Mouse (Mus musculus) kidney, postnatal 0 days (tissue): Measurements from ENCODE around the gene Pax1. TPM values are rescaled to one million over a fixed set of nuclear protein-coding genes. Genes with fewer than 3 reads are reported as not detected.

Experiments used
- ATAC-seq: fragments of 200-750 bp; cut with Nextera tagmentation; replicated peaks from 2 replicates; pipeline ENCODE4 v1.8.0; 2017; ENCODE audit warnings: low read depth, moderate number of reproducible peaks, moderate TSS enrichment, moderate library complexity; ENCODE audit not compliant: low FRiP score
- DNase-seq: peaks from one replicate; pipeline ENCODE4 v3.0.0-alpha.2; 2016; ENCODE audit warnings: low spot score
- H3K27ac ChIP-seq: fragments of 300-500 bp; sonication (generic); 2 replicates; pipeline ENCODE4 v1.5.1; 2014; ENCODE audit warnings: mild to moderate bottlenecking
- H3K27me3 ChIP-seq: fragments of 300-500 bp; sonication (generic); 2 replicates; pipeline ENCODE4 v1.6.1; 2014; ENCODE audit warnings: low read length, mixed read lengths; ENCODE audit not compliant: insufficient read depth
- H3K36me3 ChIP-seq: fragments of 300-500 bp; sonication (generic); 2 replicates; pipeline ENCODE4 v1.6.1; 2014; ENCODE audit warnings: low read length, mixed read lengths; ENCODE audit not compliant: insufficient read depth
- H3K4me1 ChIP-seq: fragments of 300-500 bp; sonication (generic); replicated peaks from 2 replicates; pipeline ENCODE4 v1.6.1; 2014; ENCODE audit warnings: antibody characterized with exemption, low read length, mixed read lengths; ENCODE audit not compliant: insufficient read depth
- H3K4me2 ChIP-seq: fragments of 300-500 bp; sonication (generic); 2 replicates; pipeline ENCODE4 v1.6.1; 2014; ENCODE audit warnings: mild to moderate bottlenecking, low read length, moderate library complexity, mixed read lengths
- H3K4me3 ChIP-seq: fragments of 300-500 bp; sonication (generic); replicated peaks from 2 replicates; pipeline ENCODE4 v1.5.1; 2014; ENCODE audit warnings: low read depth, low read length
- H3K9ac ChIP-seq: fragments of 300-500 bp; sonication (generic); 2 replicates; pipeline ENCODE4 v1.6.1; 2014; ENCODE audit warnings: low read depth, low read length
- H3K9me3 ChIP-seq: fragments of 300-500 bp; sonication (generic); replicated peaks from 2 replicates; pipeline ENCODE4 v1.6.1; 2016; ENCODE audit warnings: low read length, inconsistent platforms, mixed read lengths
- CTCF ChIP-seq: IDR thresholded peaks from 2 replicates; pipeline ENCODE4 v1.5.1; 2016; ENCODE audit warnings: antibody characterized with exemption, low read depth, mild to moderate bottlenecking, moderate library complexity
- WGBS: fragments of 180-500 bp; shearing (Covaris S2); extraction: QIAGEN DNeasy Blood & Tissue Kit; methylation state at CpG from one replicate; pipeline ENCODE4 v1.1.7; 2014; 5-methylcytosine and 5-hydroxymethylcytosine counted together
- polyA plus RNA-seq: library from polyadenylated mRNA; unstranded; fragments of >200 nt; fragmentation: Nextera tagmentation; extraction: Ambion mirVana; gene quantifications from 2 replicates; pipeline ENCODE4 v1.2.1, GENCODE M21; 2015

The Pax1 gene
- polyA plus RNA-seq, 1 experiment from 2014 or later: not detected

DNA sequence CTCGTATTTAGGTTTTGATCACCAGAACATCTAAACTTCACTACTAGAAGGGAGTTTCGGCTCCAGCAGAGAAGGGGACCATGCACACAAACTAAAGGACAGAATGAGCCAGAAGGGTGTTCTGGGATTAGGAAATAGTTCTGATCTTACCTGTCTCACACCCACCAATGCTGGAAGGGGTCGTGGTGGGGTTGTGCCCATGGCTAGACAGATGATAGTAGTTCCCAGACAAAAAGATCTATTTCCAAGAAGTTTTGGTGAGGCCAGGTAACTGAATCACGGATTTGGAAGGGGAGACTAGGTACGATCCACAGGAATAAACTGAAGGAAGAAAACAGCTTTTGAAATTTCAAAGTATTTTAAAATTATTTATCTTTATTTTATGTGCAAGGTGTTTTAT, 8.4 kb downstream of the Pax1 start:
- no peak overlapping the region for H3K27ac ChIP-seq
- no peak overlapping the region for H3K9ac ChIP-seq
- H3K4me1 ChIP-seq: 0 out of 2 replicates have a peak, but pooled peaks cover 1% of the 10 kb centered on the region
- no peaks in the 10 kb centered on the region for H3K36me3 ChIP-seq
- no peak for TF ChIP-seq CTCF
- H3K4me2 ChIP-seq: no peak overlapping the region
- WGBS: 7% methylated on average over 5 of the region's 5 CpGs
- ATAC-seq: no peak
- H3K4me3 ChIP-seq: no peak overlapping the region
- H3K9me3 ChIP-seq: no peaks in the 10 kb centered on the region
- no peak for DNase-seq
- peaks cover 87% of the 10 kb centered on the region for H3K27me3 ChIP-seq

DNA sequence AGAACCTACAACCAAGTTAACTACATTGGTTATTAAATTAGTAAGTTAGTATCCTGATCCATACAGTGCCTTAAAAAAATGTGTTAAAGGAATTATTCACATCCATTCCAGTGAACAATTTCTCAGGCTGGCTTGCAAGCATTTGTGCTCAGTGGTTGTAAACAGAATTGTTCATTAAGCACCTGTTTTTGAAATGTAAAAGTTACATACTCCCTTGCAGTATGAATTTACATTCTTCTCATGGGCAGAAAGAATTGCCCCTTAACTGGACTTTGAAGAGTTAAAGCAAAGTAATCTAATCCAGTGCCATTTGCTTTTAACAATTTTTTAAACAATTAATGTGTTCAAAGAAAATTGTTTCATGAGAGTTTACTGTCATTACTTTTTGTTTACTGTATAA, 9.6 kb downstream of the Pax1 start:
- Histone ChIP-seq H3K27ac (no peak overlapping the region), H3K4me3 (no peak overlapping the region), H3K36me3 (no peaks in the 10 kb centered on the region), H3K4me1 (no peaks in the 10 kb centered on the region), H3K27me3 (peaks cover 83% of the 10 kb centered on the region), H3K9me3 (no peaks in the 10 kb centered on the region), H3K9ac (no peak overlapping the region), H3K4me2 (no peak overlapping the region)
- TF ChIP-seq CTCF: no peak
- no peak for ATAC-seq
- no peak for DNase-seq

DNA sequence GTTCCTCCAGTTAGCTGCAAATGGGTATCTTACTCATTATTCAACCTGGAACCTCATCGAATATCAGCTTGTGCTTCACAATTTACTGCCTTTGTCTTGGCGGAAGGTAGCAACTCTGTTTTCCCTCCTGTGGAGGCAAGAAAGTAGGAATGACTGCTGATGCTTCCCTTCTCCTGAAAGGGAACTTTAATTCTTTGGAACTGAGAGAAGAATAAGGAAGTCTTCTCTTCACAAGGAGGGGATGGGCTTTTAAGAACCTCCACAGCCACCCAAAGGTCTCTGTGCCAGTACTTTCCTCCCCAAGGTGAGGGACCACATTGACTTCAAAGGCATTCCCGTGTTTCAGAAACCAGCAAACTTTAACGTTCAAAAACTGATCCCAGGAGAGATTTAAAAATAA, 10.1 kb downstream of the Pax1 start:
- no peak for TF ChIP-seq CTCF
- Histone ChIP-seq H3K4me3 (no peak overlapping the region), H3K36me3 (no peaks in the 10 kb centered on the region), H3K9me3 (no peaks in the 10 kb centered on the region), H3K4me2 (no peak overlapping the region), H3K9ac (no peak overlapping the region), H3K4me1 (no peaks in the 10 kb centered on the region), H3K27ac (no peak overlapping the region), H3K27me3 (peaks cover 81% of the 10 kb centered on the region)
- ATAC-seq: no peak
- DNase-seq: no peak
- WGBS: 5% methylated on average over 4 of the region's 4 CpGs

DNA sequence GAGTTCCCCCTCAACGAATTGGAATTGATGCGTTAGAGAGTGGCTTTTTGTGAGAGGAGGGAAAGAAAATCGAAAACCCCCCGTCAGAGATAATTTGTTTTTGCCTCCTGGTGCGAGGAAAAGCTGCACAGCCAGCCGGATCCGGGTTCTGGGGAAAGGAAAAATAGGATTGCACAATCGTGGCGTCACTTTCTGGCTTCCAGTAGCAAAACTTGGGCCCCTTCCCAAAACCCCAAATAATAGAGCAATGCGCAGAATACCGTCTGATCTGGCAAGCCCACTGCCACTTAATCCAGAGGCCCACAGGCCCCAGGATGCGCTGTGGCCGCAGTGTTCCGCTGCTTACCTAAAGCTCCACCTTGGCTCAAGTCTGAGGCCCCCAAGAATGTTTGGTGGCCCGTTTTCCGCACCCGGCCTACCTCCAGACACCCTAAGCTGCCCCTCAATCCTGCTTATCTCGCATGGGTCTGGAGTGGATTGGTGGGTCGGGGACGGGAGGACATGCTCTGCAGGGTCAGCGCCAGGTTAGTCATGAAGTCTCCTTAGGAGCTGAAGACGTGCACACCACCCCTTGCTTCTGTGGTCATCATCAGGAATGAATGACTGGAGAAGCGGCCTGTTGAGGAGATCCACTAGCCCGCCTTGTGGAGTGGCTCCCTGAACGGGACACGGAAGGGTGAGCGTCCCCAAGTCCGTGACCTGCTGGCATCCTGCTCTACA, 11.4 kb downstream of the Pax1 start:
- WGBS: 3% methylated on average over 28 of the region's 28 CpGs
- ATAC-seq (no peak), DNase-seq (no peak)
- H3K36me3 ChIP-seq: no peaks in the 10 kb centered on the region
- H3K4me1 ChIP-seq: no peaks in the 10 kb centered on the region
- H3K4me3 ChIP-seq: no peak overlapping the region
- H3K27ac ChIP-seq: no peak overlapping the region
- no peak overlapping the region for H3K4me2 ChIP-seq
- TF ChIP-seq CTCF: no peak
- H3K9me3 ChIP-seq: no peaks in the 10 kb centered on the region
- H3K27me3 ChIP-seq: peaks cover 81% of the 10 kb centered on the region
- H3K9ac ChIP-seq: no peak overlapping the region

DNA sequence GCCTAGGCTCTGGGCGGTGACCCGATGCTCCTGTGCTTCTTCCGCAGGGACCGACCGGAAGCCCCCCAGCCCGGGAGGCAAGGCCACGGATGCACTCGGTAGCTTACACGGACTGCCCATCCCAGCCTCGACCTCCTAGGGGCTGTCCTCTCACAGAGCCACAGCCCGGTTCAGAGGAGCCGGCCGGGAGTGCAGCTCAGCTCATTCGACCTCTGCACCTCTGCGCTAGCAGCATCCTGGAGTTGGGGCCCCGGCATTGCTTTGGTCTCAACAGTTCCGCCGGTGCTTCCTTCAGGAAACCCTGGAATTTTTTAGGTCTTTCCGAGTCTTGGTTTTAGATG, 11.9 kb downstream of the Pax1 start:
- Histone ChIP-seq H3K27me3 (peaks cover 83% of the 10 kb centered on the region), H3K27ac (no peak overlapping the region), H3K9ac (no peak overlapping the region), H3K9me3 (no peaks in the 10 kb centered on the region), H3K36me3 (no peaks in the 10 kb centered on the region), H3K4me3 (no peak overlapping the region), H3K4me1 (no peaks in the 10 kb centered on the region), H3K4me2 (no peak overlapping the region)
- ATAC-seq: no peak
- no peak for DNase-seq
- TF ChIP-seq CTCF: no peak
- WGBS: 1% methylated on average over 19 of the region's 19 CpGs

DNA sequence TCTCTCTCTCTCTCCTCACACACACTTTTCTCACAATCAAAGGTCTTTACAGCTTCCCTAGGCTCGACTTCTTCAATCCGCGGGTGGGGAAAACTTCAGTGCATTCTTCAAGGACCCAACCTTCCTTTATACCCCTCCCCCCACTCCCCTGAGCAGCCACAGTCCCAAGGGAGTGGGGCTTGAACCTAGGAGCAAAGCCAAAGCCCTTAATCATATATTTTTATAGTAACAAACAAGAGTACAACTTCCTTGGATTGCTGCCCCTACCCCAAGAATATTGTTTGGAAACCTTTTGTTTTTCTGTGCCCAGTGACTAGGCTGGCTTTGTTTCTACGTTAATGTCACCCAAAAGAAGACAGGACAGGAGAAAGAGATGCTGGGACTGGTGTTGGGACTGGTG, 12.5 kb downstream of the Pax1 start:
- TF ChIP-seq CTCF: no peak
- Histone ChIP-seq H3K27me3 (peaks cover 83% of the 10 kb centered on the region), H3K9ac (no peak overlapping the region), H3K27ac (no peak overlapping the region), H3K4me2 (no peak overlapping the region), H3K9me3 (no peaks in the 10 kb centered on the region), H3K4me3 (no peak overlapping the region), H3K36me3 (no peaks in the 10 kb centered on the region), H3K4me1 (no peaks in the 10 kb centered on the region)
- ATAC-seq (no peak), DNase-seq (no peak)
- WGBS: 0% methylated on average over 4 of the region's 4 CpGs
